Mouse (Mus musculus) kidney, adult 11 months (tissue): ENCODE measurements around the gene Lair1.

Experiments used
- DNase-seq: peaks from one replicate; pipeline ENCODE4 v3.0.0; 2022

The Lair1 gene

GRCm38 (mm10) chr7:3962017-3962416, 101.0 kb downstream of the Lair1 start:
- DNase-seq, result no peak

- DNase-seq, result no peak
Measured at GRCm38 (mm10) chr7:3957387-3957786, 105.6 kb downstream of the Lair1 start.
